Mouse (Mus musculus) liver, postnatal 0 days (tissue): ENCODE results near the gene Eapp. TPM values are rescaled to one million over a fixed set of nuclear protein-coding genes. Genes with fewer than 3 reads are reported as not detected.
A peak's percentile ranks its signal among the peaks of the same experiment; 100 is the strongest.

Source experiments
- ATAC-seq: fragments of 200-750 bp; cut with Nextera tagmentation; 2 replicates; pipeline ENCODE4 v1.8.0; 2017; ENCODE audit warnings: mild to moderate bottlenecking, moderate library complexity
- DNase-seq: peaks from one replicate; pipeline ENCODE4 v3.0.0-alpha.2; 2016
- H3K27ac ChIP-seq: fragments of 300-500 bp; sonication (generic); 2 replicates; pipeline ENCODE4 v1.5.1; 2014; ENCODE audit warnings: antibody characterized with exemption, moderate library complexity, mild to moderate bottlenecking, low read depth
- H3K27me3 ChIP-seq: fragments of 300-500 bp; sonication (generic); 2 replicates; pipeline ENCODE4 v1.6.1; 2014; ENCODE audit warnings: low read length, control low read depth, mixed read lengths; ENCODE audit not compliant: insufficient read depth
- H3K36me3 ChIP-seq: fragments of 300-500 bp; sonication (generic); replicated peaks from 2 replicates; pipeline ENCODE4 v1.6.1; 2014; ENCODE audit warnings: mild to moderate bottlenecking, control low read depth, low read length, moderate library complexity, mixed read lengths; ENCODE audit not compliant: insufficient read depth
- H3K4me1 ChIP-seq: fragments of 300-500 bp; sonication (generic); 2 replicates; pipeline ENCODE4 v1.6.1; 2014; ENCODE audit warnings: antibody characterized with exemption, mild to moderate bottlenecking, control low read depth; ENCODE audit not compliant: insufficient read depth
- H3K4me2 ChIP-seq: fragments of 300-500 bp; sonication (generic); 2 replicates; pipeline ENCODE4 v1.6.1; 2014; ENCODE audit warnings: low read depth, mild to moderate bottlenecking, low read length, moderate library complexity, mixed read lengths
- H3K4me3 ChIP-seq: fragments of 300-500 bp; sonication (generic); 2 replicates; pipeline ENCODE4 v1.5.1; 2014; ENCODE audit warnings: low read depth, low read length
- H3K9ac ChIP-seq: fragments of 300-500 bp; sonication (generic); replicated peaks from 2 replicates; pipeline ENCODE4 v1.6.1; 2014; ENCODE audit warnings: mild to moderate bottlenecking, moderate library complexity
- H3K9me3 ChIP-seq: fragments of 300-500 bp; sonication (generic); 2 replicates; pipeline ENCODE4 v1.6.1; 2016; ENCODE audit warnings: mild to moderate bottlenecking, control low read depth, low read length, mixed read lengths
- CTCF ChIP-seq: sonication (generic); IDR thresholded peaks from 2 replicates; pipeline ENCODE4 v1.5.1; 2016; ENCODE audit warnings: antibody characterized with exemption, low read depth
- EP300 ChIP-seq: IDR thresholded peaks from 2 replicates; pipeline ENCODE4 v1.6.1; 2016; ENCODE audit warnings: antibody characterized with exemption, low read depth, mild to moderate bottlenecking
- WGBS: fragments of 180-500 bp; shearing (Covaris S2); extraction: QIAGEN DNeasy Blood & Tissue Kit; methylation state at CpG from one replicate; pipeline ENCODE4 v1.1.7; 2014; ENCODE audit not compliant: insufficient replicate concordance; 5-methylcytosine and 5-hydroxymethylcytosine counted together
- polyA plus RNA-seq: library from polyadenylated mRNA; unstranded; fragments of >200 nt; fragmentation: Nextera tagmentation; extraction: Ambion mirVana; gene quantifications from 2 replicates; pipeline ENCODE4 v1.2.1, GENCODE M21; 2015

The Eapp gene
- polyA plus RNA-seq, 1 experiment from 2014 or later, result 44.2 TPM

GRCm38 (mm10) chr12:54696242-54697002, 725 bp upstream of the Eapp start:
- H3K4me1 ChIP-seq, result peaks cover 9% of the 10 kb centered on the region
- peak overlapping the region; percentile 85 for H3K9ac ChIP-seq
- H3K9me3 ChIP-seq, result no peaks in the 10 kb centered on the region
- TF ChIP-seq CTCF, result no peak
- peak; percentile 85 for TF ChIP-seq EP300
- H3K27ac ChIP-seq, result peak overlapping the region; percentile 93
- H3K4me3 ChIP-seq, result peak overlapping the region; percentile 67
- H3K27me3 ChIP-seq, result no peaks in the 10 kb centered on the region
- DNase-seq (peak; percentile 93), ATAC-seq (peak; percentile 78)
- WGBS, result under 1% methylated on average over 32 of the region's 32 CpGs
- H3K4me2 ChIP-seq, result peak overlapping the region; percentile 94
- H3K36me3 ChIP-seq, result peaks cover 13% of the 10 kb centered on the region

- peak overlapping the region; percentile 67 for H3K4me3 ChIP-seq
- H3K4me1 ChIP-seq, result peaks cover 9% of the 10 kb centered on the region
- WGBS, result 34% methylated on average over 12 of the region's 12 CpGs
- no peaks in the 10 kb centered on the region for H3K9me3 ChIP-seq
- H3K27me3 ChIP-seq, result no peaks in the 10 kb centered on the region
- TF ChIP-seq CTCF (no peak), EP300 (no peak)
- DNase-seq, result no peak
- peak overlapping the region; percentile 94 for H3K4me2 ChIP-seq
- ATAC-seq, result no peak
- peaks cover 25% of the 10 kb centered on the region for H3K36me3 ChIP-seq
- H3K9ac ChIP-seq, result peak overlapping the region; percentile 85
- H3K27ac ChIP-seq, result peak overlapping the region; percentile 93
Measured at GRCm38 (mm10) chr12:54694847-54695510, 718 bp downstream of the Eapp start.

GRCm38 (mm10) chr12:54689082-54689481, 6.6 kb downstream of the Eapp start:
- TF ChIP-seq EP300 (no peak), CTCF (no peak)
- H3K4me1 ChIP-seq, result no peaks in the 10 kb centered on the region
- H3K9ac ChIP-seq, result no peak overlapping the region
- ATAC-seq (no peak), DNase-seq (no peak)
- H3K4me2 ChIP-seq, result no peak overlapping the region
- H3K4me3 ChIP-seq, result no peak overlapping the region
- no peaks in the 10 kb centered on the region for H3K27me3 ChIP-seq
- no peaks in the 10 kb centered on the region for H3K9me3 ChIP-seq
- peaks cover 50% of the 10 kb centered on the region for H3K36me3 ChIP-seq
- 93% methylated on average over 5 of the region's 5 CpGs for WGBS
- no peak overlapping the region for H3K27ac ChIP-seq

GRCm38 (mm10) chr12:54683182-54683581, 12.5 kb downstream of the Eapp start:
- TF ChIP-seq EP300, result no peak
- TF ChIP-seq CTCF, result peak; percentile 67
- peaks cover 19% of the 10 kb centered on the region for H3K36me3 ChIP-seq
- WGBS, result 25% methylated on average over 1 of the region's 1 CpGs
- H3K27me3 ChIP-seq, result no peaks in the 10 kb centered on the region
- H3K4me1 ChIP-seq, result no peaks in the 10 kb centered on the region
- H3K9ac ChIP-seq, result no peak overlapping the region
- ATAC-seq (no peak), DNase-seq (no peak)
- no peak overlapping the region for H3K4me3 ChIP-seq
- H3K4me2 ChIP-seq, result no peak overlapping the region
- H3K27ac ChIP-seq, result no peak overlapping the region
- no peaks in the 10 kb centered on the region for H3K9me3 ChIP-seq

- H3K9ac ChIP-seq, result no peak overlapping the region
- H3K27me3 ChIP-seq, result no peaks in the 10 kb centered on the region
- H3K4me1 ChIP-seq, result no peaks in the 10 kb centered on the region
- no peaks in the 10 kb centered on the region for H3K9me3 ChIP-seq
- no peak for TF ChIP-seq CTCF
- no peak for TF ChIP-seq EP300
- H3K27ac ChIP-seq, result no peak overlapping the region
- 93% methylated on average over 9 of the region's 9 CpGs for WGBS
- H3K36me3 ChIP-seq, result peaks cover 43% of the 10 kb centered on the region
- no peak overlapping the region for H3K4me3 ChIP-seq
- no peak for DNase-seq
- H3K4me2 ChIP-seq, result no peak overlapping the region
- no peak for ATAC-seq
Measured at GRCm38 (mm10) chr12:54676709-54677108, 19.0 kb downstream of the Eapp start.

GRCm38 (mm10) chr12:54675396-54675795, 20.3 kb downstream of the Eapp start:
- H3K4me3 ChIP-seq, result no peak overlapping the region
- H3K9ac ChIP-seq, result no peak overlapping the region
- TF ChIP-seq EP300, result no peak
- TF ChIP-seq CTCF, result peak; percentile 35
- no peaks in the 10 kb centered on the region for H3K27me3 ChIP-seq
- H3K4me2 ChIP-seq, result no peak overlapping the region
- WGBS, result 84% methylated on average over 4 of the region's 4 CpGs
- peaks cover 45% of the 10 kb centered on the region for H3K36me3 ChIP-seq
- no peak overlapping the region for H3K27ac ChIP-seq
- no peaks in the 10 kb centered on the region for H3K9me3 ChIP-seq
- 0 out of 2 replicates have a peak, but pooled peaks cover 3% of the 10 kb centered on the region for H3K4me1 ChIP-seq
- ATAC-seq, result no peak
- no peak for DNase-seq
